Mouse (Mus musculus): ENCODE measurements around the gene Camp.

DNA sequence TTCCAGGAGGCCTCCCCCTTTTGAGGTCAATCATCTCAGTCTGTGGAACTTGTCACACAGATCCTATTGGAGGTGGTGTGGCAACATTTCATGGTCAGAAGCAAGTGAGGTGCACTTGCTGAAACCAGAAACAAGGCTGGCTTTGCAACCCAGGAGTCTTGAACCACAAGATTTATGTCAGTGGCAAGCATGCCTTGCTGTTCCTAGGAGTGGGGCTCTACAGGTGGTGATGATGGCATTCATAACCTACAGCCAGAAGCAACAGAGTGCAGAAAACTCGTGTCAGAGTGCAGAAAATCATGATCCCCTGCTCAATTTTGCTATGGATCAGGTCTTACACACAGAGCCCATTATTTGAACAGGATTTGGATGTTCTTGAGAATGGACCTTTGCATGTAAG lies 43.2 kb downstream of the Camp start:
- TF ChIP-seq CTCF (IDR thresholded peaks at IDR 0.05; ENCODE audit: insufficient read depth, low read depth, low read length) (no peak), POLR2A (IDR thresholded peaks at IDR 0.05; ENCODE audit: insufficient read depth, low read depth, low read length) (no peak)

All from olfactory bulb, adult 2 months (tissue).